Mouse (Mus musculus) liver, embryonic 16.5 days (tissue): ENCODE data around the gene Swi5. TPM values are rescaled to one million over a fixed set of nuclear protein-coding genes. Genes with fewer than 3 reads are reported as not detected.

Experiments used
- ATAC-seq: fragments of 200-750 bp; cut with Nextera tagmentation; 2 replicates; pipeline ENCODE4 v1.8.0; 2017; ENCODE audit warnings: low read depth, mild to moderate bottlenecking, moderate number of reproducible peaks, moderate library complexity
- H3K27ac ChIP-seq: fragments of 300-500 bp; sonication (generic); 2 replicates; pipeline ENCODE4 v1.5.1; 2014; ENCODE audit warnings: mild to moderate bottlenecking, low read length
- H3K27me3 ChIP-seq: fragments of 300-500 bp; sonication (generic); 2 replicates; pipeline ENCODE4 v1.6.1; 2014; ENCODE audit warnings: low read depth, low read length, mixed read lengths; ENCODE audit not compliant: control insufficient read depth, insufficient read depth
- H3K36me3 ChIP-seq: fragments of 300-500 bp; sonication (generic); 2 replicates; pipeline ENCODE4 v1.6.1; 2014; ENCODE audit warnings: mild to moderate bottlenecking; ENCODE audit not compliant: control insufficient read depth, insufficient read depth
- H3K4me1 ChIP-seq: fragments of 300-500 bp; sonication (generic); 2 replicates; pipeline ENCODE4 v1.6.1; 2014; ENCODE audit warnings: low read depth, low read length, mixed read lengths; ENCODE audit not compliant: control insufficient read depth
- H3K4me2 ChIP-seq: fragments of 300-500 bp; sonication (generic); 2 replicates; pipeline ENCODE4 v1.6.1; 2014; ENCODE audit warnings: low read depth, low read length, mixed read lengths
- H3K4me3 ChIP-seq: fragments of 300-500 bp; sonication (generic); 2 replicates; pipeline ENCODE4 v1.5.1; 2014; ENCODE audit warnings: low read depth, mild to moderate bottlenecking, low read length
- H3K9ac ChIP-seq: fragments of 300-500 bp; sonication (generic); 2 replicates; pipeline ENCODE4 v1.6.1; 2014; ENCODE audit warnings: low read depth, low read length
- H3K9me3 ChIP-seq: fragments of 300-500 bp; sonication (generic); replicated peaks from 2 replicates; pipeline ENCODE4 v1.6.1; 2016; ENCODE audit warnings: low read length; ENCODE audit not compliant: control insufficient read depth
- WGBS: fragments of 180-500 bp; shearing (Covaris S2); extraction: QIAGEN DNeasy Blood & Tissue Kit; methylation state at CpG from one replicate; pipeline ENCODE4 v1.1.7; 2014; ENCODE audit not compliant: insufficient replicate concordance; 5-methylcytosine and 5-hydroxymethylcytosine counted together
- polyA plus RNA-seq: library from polyadenylated mRNA; unstranded; fragments of >200 nt; fragmentation: Nextera tagmentation; extraction: Ambion mirVana; gene quantifications from 2 replicates; pipeline ENCODE4 v1.2.1, GENCODE M21; 2015

Gene Swi5
- polyA plus RNA-seq, 1 experiment from 2014 or later = 134 TPM

- Histone ChIP-seq H3K4me2 (no peak overlapping the region), H3K4me1 (peaks cover 13% of the 10 kb centered on the region), H3K27me3 (peaks cover 55% of the 10 kb centered on the region), H3K4me3 (no peak overlapping the region), H3K36me3 (no peaks in the 10 kb centered on the region), H3K27ac (no peak overlapping the region), H3K9ac (no peak overlapping the region), H3K9me3 (no peaks in the 10 kb centered on the region)
- WGBS = 82% methylated on average over 14 of the region's 14 CpGs
- no peak for ATAC-seq
Measured at GRCm38 (mm10) chr2:32314831-32315230, 27.0 kb upstream of the Swi5 start.

DNA sequence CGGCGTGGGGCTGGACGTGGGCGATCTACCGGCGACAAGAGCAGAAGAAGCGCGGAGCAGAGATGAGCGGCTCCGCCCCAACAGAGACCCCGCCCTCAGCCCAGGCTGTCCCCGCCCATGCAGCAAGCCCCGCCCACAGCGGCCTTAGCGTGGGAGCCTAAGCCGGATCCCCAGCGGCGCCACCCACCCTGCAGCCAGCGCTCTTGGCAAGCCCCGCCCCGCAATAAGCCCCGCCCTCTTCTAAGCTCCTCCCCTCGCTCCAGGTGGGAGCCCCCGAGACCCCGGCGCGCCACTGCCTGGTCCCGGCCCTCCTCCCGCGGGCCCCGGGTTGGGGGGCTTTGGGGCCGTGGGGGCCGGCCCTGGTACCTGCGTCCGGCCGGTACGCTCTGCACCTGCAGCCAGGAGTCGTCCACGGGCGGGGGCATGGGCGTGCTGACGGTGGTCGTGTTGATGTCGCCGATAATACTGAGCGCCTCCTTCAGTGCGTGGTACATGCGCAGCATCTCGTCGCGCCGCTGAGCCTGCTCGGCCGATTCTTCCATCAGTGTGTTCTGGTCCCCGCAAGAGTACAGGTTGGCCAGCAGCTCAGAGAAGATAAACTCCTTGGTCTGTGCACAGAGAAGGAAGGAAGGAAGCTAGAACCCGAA is 24.6 kb upstream of the Swi5 start:
- Histone ChIP-seq H3K4me1 (peaks cover 13% of the 10 kb centered on the region), H3K9me3 (no peaks in the 10 kb centered on the region), H3K36me3 (no peaks in the 10 kb centered on the region; the same call in 1 of the 2 replicates), H3K27me3 (peaks cover 39% of the 10 kb centered on the region), H3K9ac (peak overlapping the region; percentile 49), H3K27ac (no peak overlapping the region), H3K4me2 (peak overlapping the region; percentile 95), H3K4me3 (peak overlapping the region; percentile 60)
- ATAC-seq = peak; percentile 86
- 1% methylated on average over 56 of the region's 56 CpGs for WGBS

DNA sequence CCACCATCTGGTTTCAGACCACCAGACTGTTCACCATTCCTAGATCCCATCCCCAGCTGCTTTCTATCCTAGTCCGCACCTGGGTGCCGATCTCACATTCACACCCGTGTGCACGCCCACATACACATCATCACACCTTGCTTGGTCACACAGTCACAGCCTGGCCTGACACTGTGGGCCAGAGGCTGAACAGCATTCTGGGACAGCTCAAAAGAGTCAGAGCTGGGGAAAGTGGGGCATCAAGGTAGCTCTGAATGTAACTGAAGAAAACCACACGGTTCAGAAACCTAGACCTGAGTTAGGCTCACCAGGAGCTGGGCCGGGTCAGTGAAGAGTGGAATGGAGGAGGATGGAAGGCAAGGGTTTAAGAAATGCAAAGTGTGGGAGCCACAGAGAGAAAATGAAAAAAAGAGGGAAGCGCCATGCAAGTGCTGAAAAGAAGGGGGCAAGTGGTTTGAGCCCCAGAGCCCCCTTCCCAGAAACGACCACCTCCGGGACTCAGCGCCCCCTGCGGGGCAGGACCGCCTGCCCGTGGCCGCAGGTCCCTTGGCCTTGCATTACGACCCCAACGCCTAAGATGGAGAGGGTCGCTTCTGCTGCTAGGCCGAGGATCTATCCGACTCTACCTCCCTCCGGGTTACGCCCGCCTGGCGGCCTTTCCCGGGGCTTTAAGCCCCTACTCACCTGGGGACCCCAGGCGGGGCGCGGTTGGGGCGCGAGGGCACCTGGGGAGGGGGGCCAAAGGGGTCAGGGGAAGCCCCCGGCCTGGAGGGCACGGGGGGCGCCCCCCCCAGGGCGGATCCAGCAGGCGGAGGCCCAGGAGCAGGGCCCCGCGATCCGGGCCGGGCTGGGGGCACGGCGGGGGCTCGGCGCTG is 23.8 kb upstream of the Swi5 start:
- H3K4me3 ChIP-seq = peak overlapping the region; percentile 60
- no peaks in the 10 kb centered on the region for H3K9me3 ChIP-seq
- peak overlapping the region; percentile 49 for H3K9ac ChIP-seq
- H3K27me3 ChIP-seq = peaks cover 33% of the 10 kb centered on the region
- H3K27ac ChIP-seq = no peak overlapping the region
- H3K4me1 ChIP-seq = peaks cover 13% of the 10 kb centered on the region
- H3K36me3 ChIP-seq = peaks cover 3% of the 10 kb centered on the region; the same call in 1 of the 2 replicates
- 10% methylated on average over 39 of the region's 42 CpGs for WGBS
- H3K4me2 ChIP-seq = peak overlapping the region; percentile 95
- ATAC-seq = no peak

- Histone ChIP-seq H3K27me3 (peaks cover 24% of the 10 kb centered on the region), H3K27ac (no peak overlapping the region), H3K4me3 (no peak overlapping the region), H3K9me3 (no peaks in the 10 kb centered on the region), H3K4me1 (peaks cover 13% of the 10 kb centered on the region), H3K36me3 (peaks cover 11% of the 10 kb centered on the region), H3K4me2 (no peak overlapping the region), H3K9ac (no peak overlapping the region)
- ATAC-seq = no peak
- 74% methylated on average over 18 of the region's 18 CpGs for WGBS
Measured at GRCm38 (mm10) chr2:32310096-32310845, 22.4 kb upstream of the Swi5 start.

DNA sequence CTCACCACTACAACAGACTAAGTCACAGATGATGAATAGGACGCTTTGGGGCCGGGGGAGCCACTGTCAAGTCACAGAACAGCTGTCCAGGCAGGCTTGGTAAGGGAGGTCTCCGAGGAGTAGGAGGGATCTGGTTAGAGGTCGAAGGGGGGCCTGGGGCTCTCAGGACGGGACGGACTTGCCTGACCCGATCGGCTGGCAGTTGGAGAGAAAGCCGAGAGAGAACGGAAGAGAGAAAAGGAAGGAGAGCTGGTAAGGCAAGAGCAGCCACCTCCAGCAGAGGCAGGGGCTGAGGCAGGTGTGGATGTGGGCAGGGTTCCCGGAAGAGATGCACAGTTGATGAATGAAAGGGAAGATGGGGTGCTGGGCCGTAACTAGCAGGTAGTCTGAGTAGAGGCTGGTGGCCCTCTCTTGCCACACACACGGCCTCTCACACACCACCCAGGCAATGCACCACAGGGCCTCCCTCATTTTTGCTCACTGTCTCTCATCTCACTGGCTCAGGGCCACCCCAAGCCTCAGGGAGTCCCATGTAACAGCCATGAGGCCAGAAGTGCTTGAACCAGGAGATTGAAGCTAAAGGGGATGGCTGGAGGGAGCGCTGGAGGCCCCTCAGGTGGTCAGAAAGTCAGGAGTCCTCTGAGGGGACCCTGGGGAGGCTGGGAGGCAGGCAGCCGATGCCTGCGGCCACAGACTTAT is 21.1 kb upstream of the Swi5 start:
- Histone ChIP-seq H3K27me3 (peaks cover 24% of the 10 kb centered on the region), H3K27ac (no peak overlapping the region), H3K4me2 (no peak overlapping the region), H3K4me1 (peaks cover 13% of the 10 kb centered on the region), H3K9me3 (no peaks in the 10 kb centered on the region), H3K4me3 (no peak overlapping the region), H3K36me3 (peaks cover 18% of the 10 kb centered on the region), H3K9ac (no peak overlapping the region)
- 82% methylated on average over 16 of the region's 16 CpGs for WGBS
- ATAC-seq = no peak

- Histone ChIP-seq H3K27ac (no peak overlapping the region), H3K4me3 (no peak overlapping the region), H3K4me1 (peaks cover 13% of the 10 kb centered on the region), H3K4me2 (no peak overlapping the region), H3K27me3 (peaks cover 21% of the 10 kb centered on the region), H3K9ac (no peak overlapping the region), H3K9me3 (no peaks in the 10 kb centered on the region), H3K36me3 (peaks cover 25% of the 10 kb centered on the region)
- WGBS = 46% methylated on average over 8 of the region's 8 CpGs
- no peak for ATAC-seq
Measured at GRCm38 (mm10) chr2:32307941-32308760, 20.3 kb upstream of the Swi5 start.

GRCm38 (mm10) chr2:32307247-32307798 is 19.4 kb upstream of the Swi5 start:
- no peak overlapping the region for H3K27ac ChIP-seq
- 78% methylated on average over 6 of the region's 6 CpGs for WGBS
- peaks cover 25% of the 10 kb centered on the region for H3K36me3 ChIP-seq
- H3K4me2 ChIP-seq = no peak overlapping the region
- H3K9ac ChIP-seq = no peak overlapping the region
- H3K4me1 ChIP-seq = peaks cover 10% of the 10 kb centered on the region
- peaks cover 14% of the 10 kb centered on the region for H3K27me3 ChIP-seq
- no peaks in the 10 kb centered on the region for H3K9me3 ChIP-seq
- H3K4me3 ChIP-seq = no peak overlapping the region
- no peak for ATAC-seq

DNA sequence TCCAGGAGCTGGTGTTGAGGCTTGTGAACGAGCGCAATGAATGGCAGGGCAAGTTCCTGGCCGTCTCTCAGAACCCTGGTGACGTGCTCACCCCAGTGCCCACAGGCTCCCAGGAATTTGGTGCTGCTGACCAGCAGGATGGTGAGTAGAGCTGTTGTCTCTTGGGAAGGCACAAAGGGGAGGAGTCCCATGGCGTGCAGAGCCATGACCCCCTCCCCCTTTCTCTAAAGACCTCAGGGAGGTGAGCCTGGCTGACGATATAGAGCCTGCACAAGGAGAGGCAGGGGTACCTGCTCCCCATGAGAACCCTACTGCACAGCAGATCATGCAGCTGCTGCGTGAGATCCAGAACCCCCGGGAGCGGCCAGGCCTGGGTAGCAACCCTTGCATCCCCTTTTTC is 18.3 kb upstream of the Swi5 start:
- 81% methylated on average over 9 of the region's 9 CpGs for WGBS
- Histone ChIP-seq H3K27ac (no peak overlapping the region), H3K4me3 (no peak overlapping the region), H3K9ac (no peak overlapping the region), H3K27me3 (peaks cover 2% of the 10 kb centered on the region; the same call in 1 of the 2 replicates), H3K9me3 (no peaks in the 10 kb centered on the region), H3K4me1 (no peaks in the 10 kb centered on the region; the same call in 1 of the 2 replicates), H3K4me2 (no peak overlapping the region), H3K36me3 (peaks cover 25% of the 10 kb centered on the region)
- no peak for ATAC-seq
